Mouse (Mus musculus) kidney, postnatal 0 days (tissue): ENCODE data around the gene Ccnc. TPM values are rescaled to one million over a fixed set of nuclear protein-coding genes. Genes with fewer than 3 reads are reported as not detected.

ENCODE experiments used
- ATAC-seq: fragments of 200-750 bp; cut with Nextera tagmentation; replicated peaks from 2 replicates; pipeline ENCODE4 v1.8.0; 2017; ENCODE audit warnings: low read depth, moderate number of reproducible peaks, moderate TSS enrichment, moderate library complexity; ENCODE audit not compliant: low FRiP score
- DNase-seq: peaks from one replicate; pipeline ENCODE4 v3.0.0-alpha.2; 2016; ENCODE audit warnings: low spot score
- H3K27ac ChIP-seq: fragments of 300-500 bp; sonication (generic); 2 replicates; pipeline ENCODE4 v1.5.1; 2014; ENCODE audit warnings: mild to moderate bottlenecking
- H3K27me3 ChIP-seq: fragments of 300-500 bp; sonication (generic); 2 replicates; pipeline ENCODE4 v1.6.1; 2014; ENCODE audit warnings: low read length, mixed read lengths; ENCODE audit not compliant: insufficient read depth
- H3K36me3 ChIP-seq: fragments of 300-500 bp; sonication (generic); 2 replicates; pipeline ENCODE4 v1.6.1; 2014; ENCODE audit warnings: low read length, mixed read lengths; ENCODE audit not compliant: insufficient read depth
- H3K4me1 ChIP-seq: fragments of 300-500 bp; sonication (generic); replicated peaks from 2 replicates; pipeline ENCODE4 v1.6.1; 2014; ENCODE audit warnings: antibody characterized with exemption, low read length, mixed read lengths; ENCODE audit not compliant: insufficient read depth
- H3K4me2 ChIP-seq: fragments of 300-500 bp; sonication (generic); 2 replicates; pipeline ENCODE4 v1.6.1; 2014; ENCODE audit warnings: mild to moderate bottlenecking, low read length, moderate library complexity, mixed read lengths
- H3K4me3 ChIP-seq: fragments of 300-500 bp; sonication (generic); replicated peaks from 2 replicates; pipeline ENCODE4 v1.5.1; 2014; ENCODE audit warnings: low read depth, low read length
- H3K9ac ChIP-seq: fragments of 300-500 bp; sonication (generic); 2 replicates; pipeline ENCODE4 v1.6.1; 2014; ENCODE audit warnings: low read depth, low read length
- H3K9me3 ChIP-seq: fragments of 300-500 bp; sonication (generic); replicated peaks from 2 replicates; pipeline ENCODE4 v1.6.1; 2016; ENCODE audit warnings: low read length, inconsistent platforms, mixed read lengths
- CTCF ChIP-seq: IDR thresholded peaks from 2 replicates; pipeline ENCODE4 v1.5.1; 2016; ENCODE audit warnings: antibody characterized with exemption, low read depth, mild to moderate bottlenecking, moderate library complexity
- WGBS: fragments of 180-500 bp; shearing (Covaris S2); extraction: QIAGEN DNeasy Blood & Tissue Kit; methylation state at CpG from one replicate; pipeline ENCODE4 v1.1.7; 2014; 5-methylcytosine and 5-hydroxymethylcytosine counted together
- polyA plus RNA-seq: library from polyadenylated mRNA; unstranded; fragments of >200 nt; fragmentation: Nextera tagmentation; extraction: Ambion mirVana; gene quantifications from 2 replicates; pipeline ENCODE4 v1.2.1, GENCODE M21; 2015

Ccnc gene
- polyA plus RNA-seq, 1 experiment from 2014 or later: 40.2 TPM

DNA sequence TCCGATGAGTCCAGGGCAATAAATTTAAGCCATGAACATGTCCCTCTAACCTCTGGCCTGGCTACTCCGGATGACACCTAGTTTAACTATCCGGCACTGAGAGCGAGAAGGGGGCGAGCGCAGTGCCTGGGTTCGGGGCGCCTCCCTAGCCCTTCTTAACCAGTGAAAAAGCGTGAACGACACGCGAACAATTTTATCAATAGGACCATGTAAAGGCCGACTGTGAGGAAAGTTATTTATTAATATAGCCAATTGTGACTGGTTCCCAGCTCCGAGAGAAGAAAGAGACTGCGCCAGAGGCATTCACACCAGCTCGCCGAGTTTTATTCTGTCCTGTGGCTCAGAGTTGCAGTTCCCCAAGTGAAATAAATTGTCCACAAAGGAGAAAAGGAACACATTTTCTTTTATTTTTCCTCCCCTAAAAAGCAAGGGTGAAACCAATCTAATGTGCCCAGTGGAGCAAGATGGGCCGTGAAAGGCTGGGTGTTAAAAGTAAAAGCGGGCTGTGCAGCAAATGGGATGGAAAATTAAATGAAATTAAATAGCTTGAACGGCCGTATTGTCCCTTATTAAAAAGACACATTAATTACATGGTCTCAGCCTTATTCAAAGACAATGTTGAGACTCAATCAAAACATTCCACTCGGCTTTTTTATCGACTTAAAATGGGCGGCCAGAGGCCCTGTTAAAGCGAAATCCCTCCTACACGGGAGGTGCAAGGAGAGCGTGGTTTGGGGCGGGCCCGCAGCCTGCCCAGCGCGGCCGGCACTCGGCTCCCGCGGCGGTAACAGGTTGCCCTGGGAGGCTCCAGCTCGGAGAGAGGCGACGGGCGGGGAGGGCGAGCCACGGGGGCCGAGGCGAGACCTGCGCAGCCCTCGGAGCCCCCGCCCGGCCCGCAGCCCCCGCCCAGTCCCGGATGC lies 39.5 kb upstream of the Ccnc start:
- DNase-seq: no peak
- H3K4me2 ChIP-seq: peak overlapping the region; percentile 97
- H3K36me3 ChIP-seq: no peaks in the 10 kb centered on the region
- H3K4me3 ChIP-seq: peak overlapping the region; percentile 52
- ATAC-seq: peak; percentile 58
- H3K9me3 ChIP-seq: no peaks in the 10 kb centered on the region
- peaks cover 83% of the 10 kb centered on the region for H3K27me3 ChIP-seq
- TF ChIP-seq CTCF: no peak
- 2% methylated on average over 48 of the region's 51 CpGs for WGBS
- H3K9ac ChIP-seq: peak overlapping the region; percentile 40; the same call in 1 of the 2 replicates
- peaks cover 4% of the 10 kb centered on the region; the same call in 1 of the 2 replicates for H3K4me1 ChIP-seq
- H3K27ac ChIP-seq: no peak overlapping the region

- Histone ChIP-seq H3K4me2 (peak overlapping the region; percentile 97), H3K36me3 (no peaks in the 10 kb centered on the region), H3K4me3 (peak overlapping the region; percentile 52), H3K9me3 (no peaks in the 10 kb centered on the region), H3K27me3 (peaks cover 78% of the 10 kb centered on the region), H3K27ac (no peak overlapping the region), H3K9ac (peak overlapping the region; percentile 40; the same call in 1 of the 2 replicates), H3K4me1 (peaks cover 4% of the 10 kb centered on the region; the same call in 1 of the 2 replicates)
- 0 out of 2 replicates have a peak, but pooled peaks have one; percentile 5 for TF ChIP-seq CTCF
- under 1% methylated on average over 44 of the region's 64 CpGs for WGBS
- ATAC-seq: peak; percentile 50
- peak; percentile 25 for DNase-seq
These were observed 38.7 kb upstream of the Ccnc start for GRCm38 (mm10) chr4:21688703-21689200.

DNA sequence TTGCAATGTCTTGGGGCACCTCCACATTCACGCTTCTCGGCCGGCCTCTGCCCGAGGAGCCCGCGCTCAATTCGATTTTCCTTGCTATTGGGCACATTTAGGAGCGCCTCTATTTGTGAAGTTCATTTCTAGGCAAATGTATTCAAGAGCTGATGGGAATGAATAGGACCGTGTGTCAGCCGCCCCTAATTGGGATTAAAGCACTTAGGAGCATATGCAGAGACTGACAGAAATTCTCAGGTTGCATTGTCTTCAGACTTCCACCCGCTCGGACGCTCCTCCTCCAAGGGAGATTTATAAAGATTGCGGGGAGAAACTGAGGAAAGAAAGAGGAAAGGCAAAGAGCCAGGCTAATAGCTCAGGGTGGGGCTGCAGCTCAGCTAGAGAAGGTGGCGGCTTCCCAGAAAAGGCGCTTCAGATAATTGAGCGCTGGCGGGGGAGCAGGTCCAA lies 38.0 kb upstream of the Ccnc start:
- TF ChIP-seq CTCF: no peak
- no peaks in the 10 kb centered on the region for H3K9me3 ChIP-seq
- H3K4me3 ChIP-seq: no peak overlapping the region
- 3% methylated on average over 18 of the region's 18 CpGs for WGBS
- no peak for DNase-seq
- H3K36me3 ChIP-seq: no peaks in the 10 kb centered on the region
- H3K4me2 ChIP-seq: no peak overlapping the region; the same call in 1 of the 2 replicates
- H3K27ac ChIP-seq: no peak overlapping the region
- peaks cover 4% of the 10 kb centered on the region; the same call in 1 of the 2 replicates for H3K4me1 ChIP-seq
- peaks cover 70% of the 10 kb centered on the region for H3K27me3 ChIP-seq
- H3K9ac ChIP-seq: no peak overlapping the region
- ATAC-seq: no peak

GRCm38 (mm10) chr4:21690221-21690620 lies 37.3 kb upstream of the Ccnc start:
- Histone ChIP-seq H3K27me3 (peaks cover 63% of the 10 kb centered on the region), H3K36me3 (no peaks in the 10 kb centered on the region)
- WGBS: 7% methylated on average over 7 of the region's 7 CpGs

DNA sequence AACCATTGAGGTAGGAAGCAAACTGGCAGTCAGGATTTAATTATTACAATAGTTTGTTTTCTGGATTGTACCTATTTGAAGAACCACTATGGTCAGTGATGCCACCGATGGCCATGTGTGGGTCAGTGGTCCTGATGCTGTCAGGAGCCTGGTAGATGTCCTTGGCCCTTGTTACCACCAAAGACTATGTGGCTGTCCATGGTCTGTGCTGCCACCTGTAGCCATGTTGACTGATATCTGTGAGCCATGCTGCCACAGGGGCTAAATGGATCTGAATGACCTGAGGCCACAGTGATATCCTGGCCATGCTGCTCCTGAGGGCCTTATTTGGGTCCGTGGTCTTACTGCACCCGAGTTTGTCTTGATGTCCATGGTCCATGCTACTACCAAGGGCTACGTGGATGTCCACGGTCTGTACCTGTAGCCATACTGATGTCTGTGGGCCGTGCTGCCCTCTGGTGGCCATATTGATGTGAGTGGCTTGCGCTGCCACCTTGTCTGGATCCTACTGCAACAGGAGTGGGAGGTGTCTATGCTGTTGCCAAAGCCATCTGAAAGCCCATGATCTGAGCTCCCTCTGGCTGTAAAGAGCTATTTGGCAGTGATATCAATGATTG lies 31.8 kb upstream of the Ccnc start:
- Histone ChIP-seq H3K4me3 (no peak overlapping the region), H3K9ac (no peak overlapping the region), H3K9me3 (no peaks in the 10 kb centered on the region), H3K4me2 (no peak overlapping the region), H3K4me1 (no peaks in the 10 kb centered on the region), H3K27me3 (peaks cover 11% of the 10 kb centered on the region), H3K36me3 (no peaks in the 10 kb centered on the region), H3K27ac (no peak overlapping the region)
- TF ChIP-seq CTCF: peak; percentile 70
- DNase-seq (peak; percentile 28), ATAC-seq (no peak; the same call in 1 of the 2 replicates)
- 33% methylated on average over 7 of the region's 7 CpGs for WGBS

More at GRCm38 (mm10) chr4:21690221-21690620, 37.3 kb upstream of the Ccnc start:
- no peak overlapping the region for H3K4me2 ChIP-seq
- no peak for TF ChIP-seq CTCF
- DNase-seq: no peak
- H3K9ac ChIP-seq: no peak overlapping the region
- H3K9me3 ChIP-seq: no peaks in the 10 kb centered on the region
- H3K4me3 ChIP-seq: no peak overlapping the region
- ATAC-seq: no peak
- no peak overlapping the region for H3K27ac ChIP-seq
- peaks cover 4% of the 10 kb centered on the region; the same call in 1 of the 2 replicates for H3K4me1 ChIP-seq

GRCm38 (mm10) chr4:21705046-21705445 lies 22.5 kb upstream of the Ccnc start:
- no peak overlapping the region for H3K9ac ChIP-seq
- no peaks in the 10 kb centered on the region for H3K4me1 ChIP-seq
- no peak overlapping the region for H3K4me3 ChIP-seq
- no peaks in the 10 kb centered on the region for H3K9me3 ChIP-seq
- DNase-seq: no peak
- no peak; the same call in 1 of the 2 replicates for TF ChIP-seq CTCF
- no peaks in the 10 kb centered on the region for H3K36me3 ChIP-seq
- no peak overlapping the region for H3K27ac ChIP-seq
- WGBS: 60% methylated on average over 1 of the region's 1 CpGs
- no peak for ATAC-seq
- no peaks in the 10 kb centered on the region for H3K27me3 ChIP-seq
- no peak overlapping the region for H3K4me2 ChIP-seq
